Comparison of ENCODE assay signal across 27 mouse cellular contexts in the genomic region with DNA sequence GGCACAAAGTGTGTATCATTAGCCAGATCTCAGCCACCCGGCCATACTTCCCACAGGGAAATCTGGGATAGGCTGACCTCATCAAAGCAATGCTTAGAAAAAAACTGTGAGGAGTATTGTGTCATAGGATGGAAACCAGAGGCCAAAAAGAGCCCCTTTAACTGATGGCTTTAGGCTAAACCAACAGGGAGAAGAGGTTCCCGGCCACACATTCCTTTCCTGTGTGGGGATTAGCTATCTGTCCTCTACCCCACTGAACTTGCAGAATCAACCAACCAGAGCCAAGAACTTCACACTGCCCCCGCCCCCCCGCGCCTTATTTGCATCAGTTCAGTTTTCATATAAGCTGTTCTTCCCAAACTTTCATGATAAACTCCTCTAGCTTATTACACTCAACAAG.
"Had no signal": no experiment of that assay in that cellular context is flagged by ENCODE, and none has a peak within 500 bp of the region (broad histone marks: within the 10 kb centered on the region; RNA-seq: fewer than 3 reads in every experiment).

No protein-coding gene starts in this region.

- H3K9ac ChIP-seq: embryonic facial prominence, embryonic 12.5 days; embryonic facial prominence, embryonic 13.5 days; embryonic facial prominence, embryonic 15.5 days; forebrain, embryonic 12.5 days; forebrain, embryonic 15.5 days; forebrain, postnatal 0 days had no signal

- H3K9me3 ChIP-seq: embryonic facial prominence, embryonic 10.5 days; embryonic facial prominence, embryonic 12.5 days; embryonic facial prominence, embryonic 13.5 days; embryonic facial prominence, embryonic 15.5 days; forebrain, embryonic 10.5 days; forebrain, embryonic 12.5 days; forebrain, embryonic 15.5 days; heart, embryonic 10.5 days had no signal

- H3K4me3 ChIP-seq: embryonic facial prominence, embryonic 10.5 days; embryonic facial prominence, embryonic 12.5 days; embryonic facial prominence, embryonic 13.5 days; embryonic facial prominence, embryonic 15.5 days; erythroblast, embryonic 14.5 days; forebrain, embryonic 10.5 days; forebrain, embryonic 12.5 days; forebrain, embryonic 15.5 days; gastrocnemius, adult 2 months; heart, adult 2 months; heart, embryonic 10.5 days had no signal

- H3K27ac ChIP-seq: embryonic facial prominence, embryonic 10.5 days; embryonic facial prominence, embryonic 12.5 days; embryonic facial prominence, embryonic 13.5 days; embryonic facial prominence, embryonic 15.5 days; forebrain, embryonic 10.5 days; forebrain, embryonic 12.5 days; forebrain, embryonic 15.5 days; gastrocnemius, adult 2 months; heart, adult 2 months; heart, embryonic 10.5 days had no signal

- H3K27me3 ChIP-seq: embryonic facial prominence, embryonic 12.5 days; embryonic facial prominence, embryonic 13.5 days; embryonic facial prominence, embryonic 15.5 days; forebrain, embryonic 12.5 days; forebrain, embryonic 15.5 days had no signal

- H3K4me2 ChIP-seq: embryonic facial prominence, embryonic 12.5 days; embryonic facial prominence, embryonic 13.5 days; embryonic facial prominence, embryonic 15.5 days; forebrain, embryonic 12.5 days; forebrain, embryonic 15.5 days had no signal

- DNase-seq: cerebellum, adult 9-10 months; cerebellum, adult 9-11 months; cerebellum, postnatal 10 days; cerebellum, postnatal 14 days; cerebellum, postnatal 25 days; cerebellum, postnatal 36 days; embryo, embryonic 11 days; forebrain, postnatal 0 days; gastrocnemius, adult 2 months; gastrocnemius, postnatal 10 days; gastrocnemius, postnatal 14 days; gastrocnemius, postnatal 25 days; gastrocnemius, postnatal 36 days; heart, adult 11 months; heart, adult 18-20 months; heart, adult 2 months had no signal

- ATAC-seq: forebrain, embryonic 14.5 days; forebrain, embryonic 15.5 days; forebrain, embryonic 16.5 days; forebrain, postnatal 0 days had no signal

- H3K4me1 ChIP-seq: embryonic facial prominence, embryonic 12.5 days; embryonic facial prominence, embryonic 15.5 days; forebrain, embryonic 15.5 days; heart, embryonic 10.5 days had no signal

- H3K36me3 ChIP-seq: embryonic facial prominence, embryonic 10.5 days; embryonic facial prominence, embryonic 12.5 days; embryonic facial prominence, embryonic 13.5 days; embryonic facial prominence, embryonic 15.5 days; forebrain, embryonic 10.5 days; forebrain, embryonic 12.5 days; forebrain, embryonic 15.5 days; heart, embryonic 10.5 days had no signal
